In genomic region chr17:9145605-9146223, GRCm38 (mm10) we compare ENCODE assay signal across 15 mouse cellular contexts.
DNase-seq lines count a peak whose midpoint lies in the region; ATAC-seq and TF ChIP-seq lines count a peak whose summit lies in the region.
"Had no signal": no experiment of that assay in that cellular context is flagged by ENCODE, and none has a peak within 500 bp of the region (broad histone marks: within the 10 kb centered on the region; RNA-seq: fewer than 3 reads in every experiment).

No protein-coding gene starts in this region.

- no peak overlapping the region for H3K4me2 ChIP-seq in liver, embryonic 11.5 days
- H3K4me2 ChIP-seq: embryonic facial prominence, embryonic 13.5 days; forebrain, embryonic 15.5 days; liver, embryonic 15.5 days; neural tube, embryonic 13.5 days had no signal

- no peaks in the 10 kb centered on the region for H3K79me2 ChIP-seq in liver, adult 2 months (ENCODE audit: control insufficient read depth, insufficient read depth, low read length)

- ATAC-seq in liver, embryonic 11.5 days (replicated peaks; ENCODE audit: low FRiP score): no peak
- peak; percentile 95 for ATAC-seq in granulocyte monocyte progenitor cell, adult 5-6 weeks (replicated peaks; ENCODE audit: poor library complexity, severe bottlenecking)
- ATAC-seq: forebrain, embryonic 15.5 days had no signal

- H3K36me3 ChIP-seq in liver, adult 2 months (ENCODE audit: control insufficient read depth, insufficient read depth, low read length): no peaks in the 10 kb centered on the region
- H3K36me3 ChIP-seq in liver, embryonic 11.5 days (ENCODE audit: control insufficient read depth, insufficient read depth, low read length): no peaks in the 10 kb centered on the region
- H3K36me3 ChIP-seq: embryonic facial prominence, embryonic 13.5 days; forebrain, embryonic 15.5 days; liver, embryonic 15.5 days; midbrain, embryonic 10.5 days; neural tube, embryonic 13.5 days had no signal

- H3K4me3 ChIP-seq in cerebellum, adult 2 months (replicated peaks; ENCODE audit: insufficient read depth, low read depth, low read length): no peak overlapping the region
- H3K4me3 ChIP-seq in liver, adult 2 months (ENCODE audit: insufficient read depth, low read depth, low read length): no peak overlapping the region
- no peak overlapping the region for H3K4me3 ChIP-seq in liver, embryonic 11.5 days (ENCODE audit: low read depth, low read length)
- H3K4me3 ChIP-seq: embryonic facial prominence, embryonic 13.5 days; forebrain, embryonic 15.5 days; liver, embryonic 15.5 days; midbrain, embryonic 10.5 days; neural tube, embryonic 13.5 days had no signal

- no peaks in the 10 kb centered on the region for H3K27me3 ChIP-seq in cerebellum, adult 2 months (ENCODE audit: control insufficient read depth, insufficient read depth, low read length)
- no peaks in the 10 kb centered on the region for H3K27me3 ChIP-seq in liver, adult 2 months (ENCODE audit: control insufficient read depth, insufficient read depth, low read length)
- H3K27me3 ChIP-seq in liver, embryonic 11.5 days (replicated peaks; ENCODE audit: control insufficient read depth, insufficient read depth, low read length): no peaks in the 10 kb centered on the region
- H3K27me3 ChIP-seq: embryonic facial prominence, embryonic 13.5 days; forebrain, embryonic 15.5 days; liver, embryonic 15.5 days; neural tube, embryonic 13.5 days had no signal

- H3K27ac ChIP-seq in cerebellum, adult 2 months (ENCODE audit: insufficient read depth, low read length): no peak overlapping the region
- H3K27ac ChIP-seq in liver, adult 2 months (replicated peaks; ENCODE audit: insufficient read depth, low read depth, low read length): no peak overlapping the region
- no peak overlapping the region for H3K27ac ChIP-seq in liver, embryonic 11.5 days (ENCODE audit: low read depth, low read length)
- H3K27ac ChIP-seq: embryonic facial prominence, embryonic 13.5 days; forebrain, embryonic 15.5 days; liver, embryonic 15.5 days; midbrain, embryonic 10.5 days; neural tube, embryonic 13.5 days had no signal

- TF ChIP-seq POLR2A in cerebellum, adult 2 months (IDR thresholded peaks at IDR 0.05; ENCODE audit: borderline replicate concordance, insufficient read depth, low read length): no peak
- TF ChIP-seq POLR2A in liver, adult 2 months (IDR thresholded peaks at IDR 0.05; ENCODE audit: extremely low read depth, insufficient read depth, low read length): no peak

- no peaks in the 10 kb centered on the region for H3K4me1 ChIP-seq in cerebellum, adult 2 months (ENCODE audit: control insufficient read depth, insufficient read depth, low read length)
- H3K4me1 ChIP-seq in liver, adult 2 months (ENCODE audit: control insufficient read depth, insufficient read depth, low read length): no peaks in the 10 kb centered on the region
- H3K4me1 ChIP-seq in liver, embryonic 11.5 days (replicated peaks; ENCODE audit: control insufficient read depth, insufficient read depth, low read length): no peaks in the 10 kb centered on the region
- H3K4me1 ChIP-seq: embryonic facial prominence, embryonic 13.5 days; forebrain, embryonic 15.5 days; liver, embryonic 15.5 days; midbrain, embryonic 10.5 days; neural tube, embryonic 13.5 days had no signal

- H3K9ac ChIP-seq in liver, adult 2 months (ENCODE audit: low read depth, low read length): no peak overlapping the region
- no peak overlapping the region for H3K9ac ChIP-seq in liver, embryonic 11.5 days (ENCODE audit: low read depth, low read length)
- H3K9ac ChIP-seq: embryonic facial prominence, embryonic 13.5 days; forebrain, embryonic 15.5 days; liver, embryonic 15.5 days; neural tube, embryonic 13.5 days had no signal

- 70% methylated on average over 6 of the region's 6 CpGs for WGBS in cerebellum, adult 2 months
- WGBS in liver, adult 2 months: 48% methylated on average over 6 of the region's 6 CpGs
- WGBS in liver, embryonic 11.5 days: 42% methylated on average over 6 of the region's 6 CpGs

- no peaks in the 10 kb centered on the region for H3K9me3 ChIP-seq in liver, embryonic 11.5 days (ENCODE audit: control insufficient read depth, low read length)
- H3K9me3 ChIP-seq: embryonic facial prominence, embryonic 13.5 days; forebrain, embryonic 15.5 days; liver, embryonic 15.5 days; midbrain, embryonic 10.5 days; neural tube, embryonic 13.5 days had no signal

- no peak for DNase-seq in cerebellum, adult 2 months
- DNase-seq in cerebellum, adult 8-10 months: no peak
- DNase-seq in liver, adult 2 months (ENCODE audit: extremely low read depth, low read depth, low spot score): peak; percentile 5
- DNase-seq in liver, embryonic 11.5 days (ENCODE audit: low spot score): no peak
- peak; percentile 57 for DNase-seq in ES-CJ7 (ENCODE audit: low read depth, low spot score)
- DNase-seq in frontal cortex, postnatal 36 days (ENCODE audit: low spot score in 2 of 2): no peak
- no peak for DNase-seq in layer of hippocampus, postnatal 36 days
- DNase-seq: heart, postnatal 4 days; right cerebral cortex, postnatal 14 days had no signal

- TF ChIP-seq CTCF in cerebellum, adult 2 months (IDR thresholded peaks at IDR 0.05; ENCODE audit: borderline replicate concordance, insufficient read depth, low read depth, low read length): peak; percentile 18; the same call in 1 of the 2 replicates
- no peak for TF ChIP-seq CTCF in liver, adult 2 months (IDR thresholded peaks at IDR 0.05; ENCODE audit: low read depth, low read length)

Comparison
In these comparisons a context has a peak if more than half of its experiments do, and no peak if none do; other contexts are left out.
1. DNase-seq: peak in liver, adult 2 months (single experiment) and ES-CJ7 (single experiment); none in cerebellum, adult 2 months (0 of 2), cerebellum, adult 8-10 months (single experiment), liver, embryonic 11.5 days (single experiment), frontal cortex, postnatal 36 days (0 of 2) and layer of hippocampus, postnatal 36 days (0 of 2).